ENCODE assay signal across 26 mouse cellular contexts in the genomic region with DNA sequence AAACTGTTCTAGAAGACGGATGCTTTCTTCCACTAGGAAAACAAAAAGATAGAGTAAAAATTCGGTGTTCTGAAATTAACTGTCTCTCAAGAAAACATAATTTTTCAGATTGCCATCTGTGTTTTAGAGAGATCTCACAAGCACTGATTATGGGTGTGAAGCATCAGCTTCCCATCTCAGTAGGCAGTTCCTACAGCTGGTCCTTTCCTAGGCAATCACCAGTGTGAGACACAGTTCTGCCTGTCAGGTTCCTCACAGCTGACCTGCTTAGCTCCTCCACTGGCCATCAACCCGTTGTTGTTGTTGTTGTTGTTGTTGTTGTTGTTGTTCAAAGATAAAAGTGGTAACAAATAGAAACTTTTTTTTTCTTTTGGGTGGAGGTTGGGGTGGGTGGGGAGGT.
"Had no signal": no experiment of that assay in that cellular context is flagged by ENCODE, and none has a peak within 500 bp of the region (broad histone marks: within the 10 kb centered on the region; RNA-seq: fewer than 3 reads in every experiment).

No protein-coding gene starts in this region.

- ATAC-seq: hindbrain, postnatal 0 days; intestine, embryonic 16.5 days had no signal

- H3K9me3 ChIP-seq: heart, embryonic 13.5 days; heart, embryonic 15.5 days; hindbrain, embryonic 13.5 days; hindbrain, embryonic 15.5 days; kidney, embryonic 15.5 days; limb, embryonic 10.5 days; limb, embryonic 12.5 days; liver, embryonic 13.5 days had no signal

- H3K4me3 ChIP-seq: heart, embryonic 13.5 days; heart, embryonic 15.5 days; hindbrain, embryonic 13.5 days; hindbrain, embryonic 15.5 days; kidney, embryonic 15.5 days; limb, embryonic 10.5 days; limb, embryonic 12.5 days; liver, embryonic 13.5 days had no signal

- H3K27ac ChIP-seq: heart, embryonic 15.5 days; hindbrain, postnatal 0 days; kidney, embryonic 15.5 days; kidney, postnatal 0 days; limb, embryonic 10.5 days; limb, embryonic 12.5 days; liver, embryonic 13.5 days had no signal

- H3K4me1 ChIP-seq: kidney, embryonic 15.5 days; limb, embryonic 12.5 days had no signal

- DNase-seq: gastrocnemius, postnatal 14 days; gastrocnemius, postnatal 36 days; heart, adult 18-20 months; heart, postnatal 14 days; heart, postnatal 36 days; kidney, adult 11 months; kidney, adult 2 months; kidney, adult 9 months; kidney, postnatal 14 days; kidney, postnatal 36 days; layer of hippocampus, adult 9-11 months; layer of hippocampus, postnatal 36 days; liver; liver, embryonic 13.5 days had no signal

- H3K4me2 ChIP-seq: heart, embryonic 11.5 days; heart, embryonic 13.5 days; heart, embryonic 15.5 days; hindbrain, embryonic 13.5 days; hindbrain, embryonic 15.5 days; kidney, embryonic 15.5 days; limb, embryonic 12.5 days; liver, embryonic 11.5 days; liver, embryonic 13.5 days had no signal

- H3K27me3 ChIP-seq: heart, embryonic 13.5 days; heart, embryonic 15.5 days; hindbrain, embryonic 13.5 days; hindbrain, embryonic 15.5 days; kidney, embryonic 15.5 days; limb, embryonic 12.5 days; liver, embryonic 13.5 days had no signal

- H3K9ac ChIP-seq: heart, embryonic 13.5 days; heart, embryonic 15.5 days; hindbrain, embryonic 13.5 days; hindbrain, embryonic 15.5 days; kidney, embryonic 15.5 days; limb, embryonic 12.5 days; liver, embryonic 13.5 days had no signal
